Mouse (Mus musculus): Measurements from ENCODE around the gene Fam171a2. TPM values are rescaled to one million over a fixed set of nuclear protein-coding genes. Genes with fewer than 3 reads are reported as not detected.

Fam171a2 gene
- polyA plus RNA-seq, 1 experiment from 2014 or later = 8.8 TPM

DNA sequence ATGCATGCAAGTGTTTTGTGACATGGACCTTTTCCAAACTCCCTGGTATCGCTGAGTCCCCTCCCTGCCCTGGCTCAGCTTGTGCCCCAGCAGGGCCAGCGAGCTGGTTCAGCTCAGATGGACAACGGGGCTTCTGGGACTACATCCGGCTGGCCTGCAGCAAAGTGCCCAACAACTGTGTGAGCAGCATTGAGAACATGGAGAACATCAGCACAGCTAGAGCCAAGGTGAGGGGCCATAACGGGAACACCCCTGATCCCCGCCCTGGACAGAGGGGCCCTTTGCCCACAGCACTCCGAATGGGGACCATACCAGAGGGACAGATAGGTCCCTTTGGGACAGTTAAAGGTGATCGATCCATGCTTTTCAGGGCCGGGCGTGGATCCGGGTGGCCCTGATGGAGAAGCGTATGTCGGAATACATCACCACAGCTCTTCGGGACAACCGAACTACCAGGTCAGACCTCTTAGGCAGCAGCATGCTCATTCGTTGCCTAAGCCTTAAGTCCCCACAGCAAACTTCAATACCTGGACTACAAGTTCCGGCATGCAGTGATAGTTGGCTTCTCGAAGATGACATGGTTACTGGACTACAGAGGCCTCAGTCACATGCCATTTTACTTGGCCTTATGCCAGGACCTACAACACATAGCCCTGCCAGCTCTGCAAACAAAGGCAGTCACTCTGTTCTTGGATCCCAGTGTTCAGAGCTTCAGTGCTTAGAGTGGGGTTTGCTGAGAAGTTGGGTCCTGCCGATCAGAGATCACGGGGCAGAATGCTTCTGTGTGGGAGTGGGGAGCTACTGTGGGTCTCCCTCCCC, 49.3 kb downstream of the Fam171a2 start:
- Histone ChIP-seq H3K4me3 (ENCODE audit: low read depth, low read length) (no peak overlapping the region), H3K4me1 (ENCODE audit: control insufficient read depth, insufficient read depth, low read length) (peaks cover 4% of the 10 kb centered on the region), H3K27ac (replicated peaks; ENCODE audit: low read depth, low read length) (no peak overlapping the region), H3K27me3 (ENCODE audit: control insufficient read depth, insufficient read depth, low read length) (peaks cover 21% of the 10 kb centered on the region), H3K9ac (replicated peaks; ENCODE audit: low read length) (no peak overlapping the region), H3K36me3 (replicated peaks; ENCODE audit: control insufficient read depth, insufficient read depth, low read depth, low read length) (peaks cover 2% of the 10 kb centered on the region; the same call in 1 of the 2 replicates), H3K9me3 (replicated peaks; ENCODE audit: control insufficient read depth, low read length) (no peaks in the 10 kb centered on the region), H3K4me2 (ENCODE audit: low read depth, low read length) (no peak overlapping the region)
- no peak for DNase-seq (ENCODE audit: low spot score)
- 80% methylated on average over 20 of the region's 20 CpGs for WGBS
- no peak for ATAC-seq (replicated peaks; ENCODE audit: insufficient number of reproducible peaks, low FRiP score, low TSS enrichment, low read depth)

DNA sequence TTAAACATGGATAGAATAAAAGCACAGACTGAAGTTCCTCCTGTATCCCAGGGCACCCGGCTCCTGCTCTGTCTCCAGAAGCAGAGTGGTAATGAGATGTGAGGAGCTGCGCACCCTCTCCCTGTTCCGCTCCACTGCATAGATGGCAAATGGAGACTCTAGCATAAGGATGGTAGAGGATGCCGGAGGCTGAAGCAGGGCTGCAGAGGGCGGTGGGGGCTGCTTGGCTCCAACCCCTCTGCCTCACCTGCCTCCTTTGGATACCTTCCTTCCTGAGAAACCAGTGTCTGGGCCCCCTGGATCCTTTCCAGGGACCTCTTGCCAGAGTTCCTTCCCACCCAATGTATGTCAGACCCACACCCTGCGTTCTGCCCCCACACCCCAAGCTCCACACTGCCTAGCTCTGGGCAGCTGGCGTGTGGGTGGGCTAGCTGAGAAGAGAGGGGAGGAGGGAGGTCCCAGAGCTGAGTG, 50.8 kb downstream of the Fam171a2 start:
- no peak for DNase-seq (ENCODE audit: low spot score)
- WGBS = 81% methylated on average over 7 of the region's 7 CpGs
- Histone ChIP-seq H3K36me3 (replicated peaks; ENCODE audit: control insufficient read depth, insufficient read depth, low read depth, low read length) (no peaks in the 10 kb centered on the region), H3K27ac (replicated peaks; ENCODE audit: low read depth, low read length) (no peak overlapping the region), H3K9ac (replicated peaks; ENCODE audit: low read length) (no peak overlapping the region), H3K27me3 (ENCODE audit: control insufficient read depth, insufficient read depth, low read length) (peaks cover 21% of the 10 kb centered on the region), H3K4me2 (ENCODE audit: low read depth, low read length) (no peak overlapping the region), H3K4me3 (ENCODE audit: low read depth, low read length) (no peak overlapping the region), H3K9me3 (replicated peaks; ENCODE audit: control insufficient read depth, low read length) (no peaks in the 10 kb centered on the region), H3K4me1 (ENCODE audit: control insufficient read depth, insufficient read depth, low read length) (peaks cover 8% of the 10 kb centered on the region)
- ATAC-seq (replicated peaks; ENCODE audit: insufficient number of reproducible peaks, low FRiP score, low TSS enrichment, low read depth) = no peak

DNA sequence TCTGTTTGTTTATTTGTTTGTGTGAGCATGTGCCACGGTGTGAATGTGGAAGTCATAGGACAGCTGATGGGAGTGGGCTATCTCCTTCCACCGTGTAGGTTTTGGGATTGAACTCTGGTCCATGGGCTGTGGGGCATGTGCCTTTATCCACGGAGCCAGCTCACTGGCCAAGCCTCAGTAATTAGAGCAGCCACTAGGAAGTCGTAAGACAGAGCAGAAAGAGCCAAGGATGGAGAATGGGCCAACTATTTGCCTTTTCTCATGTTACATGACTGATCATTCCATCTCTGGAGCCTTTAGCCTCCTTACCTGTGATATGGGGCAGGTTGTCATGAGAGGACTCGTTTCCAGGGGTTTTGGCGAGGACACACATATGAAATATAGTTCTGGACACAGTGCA, 51.2 kb downstream of the Fam171a2 start:
- DNase-seq (ENCODE audit: low spot score) (no peak), ATAC-seq (replicated peaks; ENCODE audit: insufficient number of reproducible peaks, low FRiP score, low TSS enrichment, low read depth) (no peak)
- Histone ChIP-seq H3K36me3 (replicated peaks; ENCODE audit: control insufficient read depth, insufficient read depth, low read depth, low read length) (no peaks in the 10 kb centered on the region), H3K4me3 (ENCODE audit: low read depth, low read length) (no peak overlapping the region), H3K9me3 (replicated peaks; ENCODE audit: control insufficient read depth, low read length) (no peaks in the 10 kb centered on the region), H3K9ac (replicated peaks; ENCODE audit: low read length) (no peak overlapping the region), H3K4me2 (ENCODE audit: low read depth, low read length) (no peak overlapping the region), H3K4me1 (ENCODE audit: control insufficient read depth, insufficient read depth, low read length) (peaks cover 8% of the 10 kb centered on the region), H3K27me3 (ENCODE audit: control insufficient read depth, insufficient read depth, low read length) (peaks cover 21% of the 10 kb centered on the region), H3K27ac (replicated peaks; ENCODE audit: low read depth, low read length) (no peak overlapping the region)
- WGBS = 59% methylated on average over 6 of the region's 6 CpGs

DNA sequence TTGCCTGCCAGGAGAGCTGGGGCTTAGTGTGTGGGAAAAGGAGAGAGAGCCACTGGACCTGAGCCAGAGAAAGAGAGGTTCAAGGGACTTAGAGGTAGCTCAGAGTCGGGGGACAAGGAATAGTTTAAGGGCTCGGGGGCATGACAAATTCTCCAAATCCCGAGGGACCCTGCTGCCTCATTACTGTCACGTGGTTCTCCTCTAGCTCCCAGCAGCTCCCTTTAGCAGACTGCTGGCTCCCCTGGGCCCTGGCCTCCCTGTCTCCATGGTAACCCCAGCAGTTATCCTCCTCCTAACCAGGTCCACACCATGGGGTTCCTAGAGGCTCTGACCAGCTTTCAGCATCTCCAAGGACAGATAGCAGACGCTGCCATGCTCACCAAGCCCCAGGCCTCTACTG, 52.2 kb downstream of the Fam171a2 start:
- Histone ChIP-seq H3K9ac (replicated peaks; ENCODE audit: low read length) (no peak overlapping the region), H3K27me3 (ENCODE audit: control insufficient read depth, insufficient read depth, low read length) (peaks cover 17% of the 10 kb centered on the region), H3K4me1 (ENCODE audit: control insufficient read depth, insufficient read depth, low read length) (peaks cover 8% of the 10 kb centered on the region), H3K36me3 (replicated peaks; ENCODE audit: control insufficient read depth, insufficient read depth, low read depth, low read length) (no peaks in the 10 kb centered on the region), H3K27ac (replicated peaks; ENCODE audit: low read depth, low read length) (no peak overlapping the region), H3K9me3 (replicated peaks; ENCODE audit: control insufficient read depth, low read length) (no peaks in the 10 kb centered on the region), H3K4me2 (ENCODE audit: low read depth, low read length) (peak overlapping the region; percentile 13; the same call in 1 of the 2 replicates), H3K4me3 (ENCODE audit: low read depth, low read length) (no peak overlapping the region)
- ATAC-seq (replicated peaks; ENCODE audit: insufficient number of reproducible peaks, low FRiP score, low TSS enrichment, low read depth) = no peak
- 8% methylated on average over 5 of the region's 5 CpGs for whole genome bisulfite sequencing
- DNase-seq (ENCODE audit: low spot score) = no peak

DNA sequence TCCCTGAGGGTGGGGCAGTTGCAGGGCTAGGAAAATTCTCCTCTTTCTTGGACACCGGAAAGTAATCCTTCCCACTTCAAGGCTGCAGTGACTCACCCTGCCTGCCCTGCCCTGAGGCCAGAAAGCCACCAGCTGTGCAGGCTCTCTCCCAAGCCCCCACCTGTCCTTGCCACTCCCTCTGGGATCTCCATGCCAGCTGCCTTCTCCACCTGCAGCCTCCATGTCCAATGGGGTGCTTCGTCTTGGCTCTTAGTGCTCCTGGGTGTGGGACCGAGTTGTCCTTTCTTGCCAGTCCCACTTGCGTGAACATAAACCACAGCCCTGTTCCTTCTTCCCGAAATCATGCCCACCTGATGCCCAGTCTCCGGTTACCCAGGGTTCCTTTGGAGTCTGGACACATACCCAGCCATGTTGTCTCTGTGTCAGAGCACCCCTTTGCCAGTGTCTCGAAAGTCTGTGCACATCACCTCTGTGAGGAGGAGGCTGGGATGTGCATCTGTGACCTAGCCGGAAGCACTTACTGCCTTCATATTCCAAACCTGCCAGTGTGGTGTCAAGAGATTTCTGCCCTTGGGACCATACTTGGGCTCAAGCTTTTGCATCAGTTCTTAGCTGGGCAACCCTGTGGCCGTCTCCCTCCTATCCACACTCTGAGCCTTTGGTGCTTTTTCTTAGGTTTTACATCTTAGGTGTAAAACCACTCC, 52.9 kb downstream of the Fam171a2 start:
- Histone ChIP-seq H3K27ac (replicated peaks; ENCODE audit: low read depth, low read length) (no peak overlapping the region), H3K9ac (replicated peaks; ENCODE audit: low read length) (no peak overlapping the region)
- WGBS = 82% methylated on average over 9 of the region's 9 CpGs

DNA sequence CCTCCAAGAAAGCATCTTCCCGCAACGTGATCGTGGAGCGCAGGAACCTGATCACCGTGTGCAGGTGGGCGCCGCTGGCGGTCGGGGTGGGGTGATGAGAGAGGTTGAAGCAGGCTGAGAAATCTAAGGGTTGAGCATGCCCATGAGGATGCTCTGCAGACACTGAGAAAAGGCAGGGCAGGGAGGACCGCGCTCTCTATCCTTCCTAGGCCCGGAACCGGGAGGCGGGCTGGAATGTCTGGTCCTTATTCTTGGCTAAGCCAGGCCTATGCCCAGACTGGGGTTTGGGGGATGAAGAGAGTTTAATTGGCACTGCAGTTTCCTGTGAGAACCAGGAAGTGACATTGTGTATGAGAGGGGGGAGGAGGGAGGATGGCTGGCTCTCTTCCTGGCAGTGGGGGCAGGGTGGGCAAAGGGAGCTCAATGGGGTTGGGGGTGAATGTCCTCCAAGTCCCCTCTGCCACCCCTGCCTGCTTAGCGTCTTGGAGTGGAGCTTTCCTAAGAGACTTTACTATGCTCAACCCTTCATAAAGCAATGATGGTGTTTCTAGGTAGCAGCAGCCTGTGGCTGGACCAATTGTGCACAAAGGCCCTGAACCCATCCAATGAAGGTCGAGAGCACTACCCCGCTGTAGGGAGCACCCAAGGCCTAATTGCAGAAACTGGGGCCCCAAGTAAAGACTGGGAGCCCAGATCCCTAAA, 53.6 kb downstream of the Fam171a2 start:
- H3K4me1 ChIP-seq (ENCODE audit: control insufficient read depth, insufficient read depth, low read length) = peaks cover 4% of the 10 kb centered on the region; the same call in 1 of the 2 replicates
- peak overlapping the region; percentile 95 for H3K4me2 ChIP-seq (ENCODE audit: low read depth, low read length)
- no peaks in the 10 kb centered on the region for H3K36me3 ChIP-seq (replicated peaks; ENCODE audit: control insufficient read depth, insufficient read depth, low read depth, low read length)
- H3K27ac ChIP-seq (replicated peaks; ENCODE audit: low read depth, low read length) = 0 out of 2 replicates have a peak overlapping the region, but pooled peaks have one; percentile 20
- WGBS = 6% methylated on average over 17 of the region's 17 CpGs
- 0 out of 2 replicates have a peak, but pooled peaks have one; percentile 24 for ATAC-seq (replicated peaks; ENCODE audit: insufficient number of reproducible peaks, low FRiP score, low TSS enrichment, low read depth)
- H3K27me3 ChIP-seq (ENCODE audit: control insufficient read depth, insufficient read depth, low read length) = peaks cover 5% of the 10 kb centered on the region; the same call in 1 of the 2 replicates
- H3K9me3 ChIP-seq (replicated peaks; ENCODE audit: control insufficient read depth, low read length) = no peaks in the 10 kb centered on the region
- DNase-seq (ENCODE audit: low spot score) = no peak
- H3K4me3 ChIP-seq (ENCODE audit: low read depth, low read length) = peak overlapping the region; percentile 46
- peak overlapping the region; percentile 50 for H3K9ac ChIP-seq (replicated peaks; ENCODE audit: low read length)

More for the DNA sequence above, 52.9 kb downstream of the Fam171a2 start:
- no peaks in the 10 kb centered on the region for H3K36me3 ChIP-seq (replicated peaks; ENCODE audit: control insufficient read depth, insufficient read depth, low read depth, low read length)
- H3K9me3 ChIP-seq (replicated peaks; ENCODE audit: control insufficient read depth, low read length) = no peaks in the 10 kb centered on the region
- ATAC-seq (replicated peaks; ENCODE audit: insufficient number of reproducible peaks, low FRiP score, low TSS enrichment, low read depth) (no peak), DNase-seq (ENCODE audit: low spot score) (no peak)
- peaks cover 5% of the 10 kb centered on the region for H3K4me1 ChIP-seq (ENCODE audit: control insufficient read depth, insufficient read depth, low read length)
- peaks cover 11% of the 10 kb centered on the region for H3K27me3 ChIP-seq (ENCODE audit: control insufficient read depth, insufficient read depth, low read length)
- H3K4me2 ChIP-seq (ENCODE audit: low read depth, low read length) = peak overlapping the region; percentile 10; the same call in 1 of the 2 replicates
- H3K4me3 ChIP-seq (ENCODE audit: low read depth, low read length) = no peak overlapping the region

DNA sequence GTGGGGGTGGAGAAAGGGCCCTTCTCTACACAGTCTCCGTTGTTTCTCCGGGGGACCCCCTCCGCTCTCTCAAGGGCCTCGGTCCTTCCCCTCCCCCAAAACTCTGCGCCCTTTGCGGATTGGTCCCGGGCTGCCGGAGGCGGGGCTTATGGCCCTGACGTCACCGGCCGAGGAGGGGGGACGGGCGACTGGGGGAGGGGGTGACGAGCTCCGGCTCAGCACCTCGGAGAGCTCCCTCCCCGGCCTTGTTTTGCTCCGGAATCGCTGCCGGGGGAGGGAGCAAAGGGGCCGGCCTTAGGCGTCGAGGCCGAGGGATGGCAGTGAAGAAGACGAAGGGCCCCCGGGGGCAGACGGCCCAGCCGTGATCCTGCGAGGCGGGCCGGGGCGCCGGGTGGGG, 54.2 kb downstream of the Fam171a2 start, which contains the start of gene Rundc3a:
Gene Rundc3a (plus strand): TSS at position 166 of the 397 bp plus-strand sequence.
- peak within 1 kb of the TSS; percentile 50 for H3K9ac ChIP-seq (replicated peaks; ENCODE audit: low read length)
- H3K27ac ChIP-seq (replicated peaks; ENCODE audit: low read depth, low read length) = peak within 1 kb of the TSS; percentile 20; the same call in 1 of the 2 replicates
- no peaks in the 10 kb centered on the region for H3K9me3 ChIP-seq (replicated peaks; ENCODE audit: control insufficient read depth, low read length)
- peak; percentile 95 for DNase-seq (ENCODE audit: low spot score)
- H3K36me3 ChIP-seq (replicated peaks; ENCODE audit: control insufficient read depth, insufficient read depth, low read depth, low read length) = no peaks in the 10 kb centered on the region
- peak within 1 kb of the TSS; percentile 46 for H3K4me3 ChIP-seq (ENCODE audit: low read depth, low read length)
- H3K4me2 ChIP-seq (ENCODE audit: low read depth, low read length) = peak within 1 kb of the TSS; percentile 95
- WGBS = 1% methylated on average over 31 of the region's 34 CpGs
- peaks cover 5% of the 10 kb centered on the region; the same call in 1 of the 2 replicates for H3K27me3 ChIP-seq (ENCODE audit: control insufficient read depth, insufficient read depth, low read length)
- peaks cover 4% of the 10 kb centered on the region; the same call in 1 of the 2 replicates for H3K4me1 ChIP-seq (ENCODE audit: control insufficient read depth, insufficient read depth, low read length)
- ATAC-seq (replicated peaks; ENCODE audit: insufficient number of reproducible peaks, low FRiP score, low TSS enrichment, low read depth) = peak; percentile 77

All from embryonic facial prominence, embryonic 11.5 days (tissue).